Mouse (Mus musculus) forebrain, embryonic 10.5 days (tissue): ENCODE measurements around the gene B4galt4. TPM values are rescaled to one million over a fixed set of nuclear protein-coding genes. Genes with fewer than 3 reads are reported as not detected.
A peak's percentile ranks its signal among the peaks of the same experiment; 100 is the strongest.

Experiments
- DNase-seq: peaks from one replicate; pipeline ENCODE4 v3.0.0-alpha.2; 2017; ENCODE audit warnings: low spot score; ENCODE audit errors: extremely low spot score
- H3K27ac ChIP-seq: fragments of 300-500 bp; sonication (generic); 2 replicates; pipeline ENCODE4 v1.5.1; 2016; ENCODE audit warnings: mild to moderate bottlenecking
- H3K27me3 ChIP-seq: fragments of 300-500 bp; sonication (generic); 2 replicates; pipeline ENCODE4 v1.6.1; 2016; ENCODE audit warnings: mild to moderate bottlenecking; ENCODE audit not compliant: poor library complexity, severe bottlenecking
- H3K36me3 ChIP-seq: fragments of 300-500 bp; sonication (generic); replicated peaks from 2 replicates; pipeline ENCODE4 v1.6.1; 2016; ENCODE audit warnings: mild to moderate bottlenecking, moderate library complexity
- H3K4me1 ChIP-seq: fragments of 300-500 bp; sonication (generic); 2 replicates; pipeline ENCODE4 v1.6.1; 2016
- H3K4me3 ChIP-seq: fragments of 300-500 bp; sonication (generic); 2 replicates; pipeline ENCODE4 v1.5.1; 2016; ENCODE audit warnings: mild to moderate bottlenecking, moderate library complexity
- H3K9me3 ChIP-seq: fragments of 300-500 bp; sonication (generic); 2 replicates; pipeline ENCODE4 v1.6.1; 2016; ENCODE audit warnings: mild to moderate bottlenecking, moderate library complexity
- WGBS: fragments of 180-500 bp; shearing (Covaris S2); methylation state at CpG from one replicate; pipeline ENCODE4 v1.1.7; 2016; 5-methylcytosine and 5-hydroxymethylcytosine counted together
- polyA plus RNA-seq: library from polyadenylated mRNA; unstranded; fragments of >200 nt; fragmentation: Nextera tagmentation; extraction: Ambion mirVana; gene quantifications from 2 replicates; pipeline ENCODE4 v1.2.1, GENCODE M21; 2016

B4galt4 gene
- polyA plus RNA-seq = 27.1 and 27.8 TPM in 2 replicates

- Histone ChIP-seq H3K36me3 (no peaks in the 10 kb centered on the region), H3K27ac (peak within 1 kb of the TSS; percentile 90), H3K27me3 (peaks cover 18% of the 10 kb centered on the region; the same call in 1 of the 2 replicates), H3K4me3 (peak within 1 kb of the TSS; percentile 87), H3K9me3 (no peaks in the 10 kb centered on the region), H3K4me1 (peaks cover 23% of the 10 kb centered on the region)
- peak; percentile 75 for DNase-seq
- 0% methylated on average over 69 of the region's 69 CpGs for WGBS
Observed at GRCm38 (mm10) chr16:38742113-38742658, at the start of gene B4galt4. B4galt4 (plus strand) TSS chr16:38742264.

GRCm38 (mm10) chr16:38694906-38695540, 47.0 kb upstream of the B4galt4 start:
- Histone ChIP-seq H3K4me3 (no peak overlapping the region), H3K27me3 (no peaks in the 10 kb centered on the region), H3K9me3 (no peaks in the 10 kb centered on the region), H3K36me3 (no peaks in the 10 kb centered on the region), H3K4me1 (peaks cover 3% of the 10 kb centered on the region; the same call in 1 of the 2 replicates), H3K27ac (no peak overlapping the region)
- WGBS = 91% methylated on average over 6 of the region's 6 CpGs
- no peak for DNase-seq

GRCm38 (mm10) chr16:38695557-38695956, 46.5 kb upstream of the B4galt4 start:
- Histone ChIP-seq H3K27me3 (no peaks in the 10 kb centered on the region), H3K36me3 (no peaks in the 10 kb centered on the region), H3K27ac (no peak overlapping the region), H3K4me1 (peaks cover 3% of the 10 kb centered on the region; the same call in 1 of the 2 replicates), H3K4me3 (no peak overlapping the region), H3K9me3 (no peaks in the 10 kb centered on the region)
- WGBS = 85% methylated on average over 5 of the region's 5 CpGs
- no peak for DNase-seq

GRCm38 (mm10) chr16:38697611-38698010, 44.5 kb upstream of the B4galt4 start:
- WGBS = 87% methylated on average over 5 of the region's 5 CpGs
- Histone ChIP-seq H3K9me3 (no peaks in the 10 kb centered on the region), H3K36me3 (no peaks in the 10 kb centered on the region), H3K27ac (no peak overlapping the region), H3K4me1 (peaks cover 19% of the 10 kb centered on the region), H3K4me3 (no peak overlapping the region), H3K27me3 (no peaks in the 10 kb centered on the region)
- no peak for DNase-seq

GRCm38 (mm10) chr16:38700392-38701162, 41.5 kb upstream of the B4galt4 start:
- Histone ChIP-seq H3K9me3 (no peaks in the 10 kb centered on the region), H3K4me1 (peaks cover 21% of the 10 kb centered on the region), H3K4me3 (no peak overlapping the region), H3K27me3 (no peaks in the 10 kb centered on the region), H3K36me3 (no peaks in the 10 kb centered on the region), H3K27ac (no peak overlapping the region)
- no peak for DNase-seq
- 84% methylated on average over 16 of the region's 16 CpGs for WGBS

GRCm38 (mm10) chr16:38701492-38702185, 40.4 kb upstream of the B4galt4 start:
- no peak for DNase-seq
- Histone ChIP-seq H3K27me3 (no peaks in the 10 kb centered on the region), H3K9me3 (no peaks in the 10 kb centered on the region), H3K4me1 (peaks cover 21% of the 10 kb centered on the region), H3K36me3 (no peaks in the 10 kb centered on the region), H3K27ac (peak overlapping the region; percentile 81), H3K4me3 (peak overlapping the region; percentile 18; the same call in 1 of the 2 replicates)
- WGBS = 44% methylated on average over 9 of the region's 9 CpGs

- Histone ChIP-seq H3K36me3 (no peaks in the 10 kb centered on the region), H3K27me3 (no peaks in the 10 kb centered on the region), H3K27ac (peak overlapping the region; percentile 81), H3K4me1 (peaks cover 21% of the 10 kb centered on the region), H3K4me3 (no peak overlapping the region), H3K9me3 (no peaks in the 10 kb centered on the region)
- 93% methylated on average over 3 of the region's 3 CpGs for WGBS
- no peak for DNase-seq
Observed at GRCm38 (mm10) chr16:38702316-38702715, 39.7 kb upstream of the B4galt4 start.

- WGBS = 51% methylated on average over 6 of the region's 6 CpGs
- H3K27ac ChIP-seq = no peak overlapping the region
- DNase-seq = no peak
Observed at GRCm38 (mm10) chr16:38703501-38703900, 38.6 kb upstream of the B4galt4 start.

GRCm38 (mm10) chr16:38705531-38706281, 36.4 kb upstream of the B4galt4 start:
- 69% methylated on average over 9 of the region's 9 CpGs for whole genome bisulfite sequencing
- Histone ChIP-seq H3K9me3 (no peaks in the 10 kb centered on the region), H3K4me1 (peaks cover 22% of the 10 kb centered on the region), H3K27me3 (peaks cover 12% of the 10 kb centered on the region), H3K27ac (no peak overlapping the region), H3K36me3 (no peaks in the 10 kb centered on the region), H3K4me3 (no peak overlapping the region)
- DNase-seq = no peak

More at GRCm38 (mm10) chr16:38703501-38703900, 38.6 kb upstream of the B4galt4 start:
- Histone ChIP-seq H3K36me3 (no peaks in the 10 kb centered on the region), H3K27me3 (no peaks in the 10 kb centered on the region), H3K9me3 (no peaks in the 10 kb centered on the region), H3K4me3 (no peak overlapping the region), H3K4me1 (peaks cover 21% of the 10 kb centered on the region)

- peaks cover 18% of the 10 kb centered on the region for H3K4me1 ChIP-seq
- H3K4me3 ChIP-seq = no peak overlapping the region
- H3K27ac ChIP-seq = no peak overlapping the region
- 76% methylated on average over 7 of the region's 7 CpGs for WGBS
- no peak for DNase-seq
- H3K36me3 ChIP-seq = no peaks in the 10 kb centered on the region
- peaks cover 22% of the 10 kb centered on the region for H3K27me3 ChIP-seq
- H3K9me3 ChIP-seq = no peaks in the 10 kb centered on the region
Observed at GRCm38 (mm10) chr16:38706782-38707181, 35.3 kb upstream of the B4galt4 start.

GRCm38 (mm10) chr16:38708962-38709520, 33.0 kb upstream of the B4galt4 start:
- 69% methylated on average over 7 of the region's 7 CpGs for WGBS
- Histone ChIP-seq H3K4me3 (no peak overlapping the region), H3K4me1 (peaks cover 27% of the 10 kb centered on the region), H3K9me3 (no peaks in the 10 kb centered on the region), H3K27me3 (peaks cover 29% of the 10 kb centered on the region), H3K36me3 (no peaks in the 10 kb centered on the region), H3K27ac (no peak overlapping the region)
- no peak for DNase-seq

- Histone ChIP-seq H3K4me3 (peak overlapping the region; percentile 76; the same call in 1 of the 2 replicates), H3K27ac (no peak overlapping the region), H3K36me3 (no peaks in the 10 kb centered on the region), H3K4me1 (peaks cover 27% of the 10 kb centered on the region), H3K27me3 (peaks cover 30% of the 10 kb centered on the region), H3K9me3 (no peaks in the 10 kb centered on the region)
- WGBS = 76% methylated on average over 4 of the region's 4 CpGs
- DNase-seq = no peak
Observed at GRCm38 (mm10) chr16:38711245-38711644, 30.8 kb upstream of the B4galt4 start.
